17 mouse cellular contexts compared by ENCODE assay signal in genomic region chr14:36731095-36731494, GRCm38 (mm10).
"Had no signal": no experiment of that assay in that cellular context is flagged by ENCODE, and none has a peak within 500 bp of the region (broad histone marks: within the 10 kb centered on the region; RNA-seq: fewer than 3 reads in every experiment).

No protein-coding gene starts in this region.

- H3K27me3 ChIP-seq: limb, embryonic 12.5 days; limb, embryonic 15.5 days; megakaryocyte, embryonic 14.5 days; midbrain, embryonic 12.5 days had no signal

- H3K4me1 ChIP-seq: limb, embryonic 12.5 days; limb, embryonic 15.5 days; megakaryocyte, embryonic 14.5 days; midbrain, embryonic 12.5 days had no signal

- H3K4me2 ChIP-seq: limb, embryonic 12.5 days; limb, embryonic 15.5 days; liver, embryonic 11.5 days; lung, embryonic 14.5 days; midbrain, embryonic 12.5 days had no signal

- ATAC-seq: liver, postnatal 0 days; lung, postnatal 0 days had no signal

- H3K9me3 ChIP-seq: limb, embryonic 12.5 days; limb, embryonic 15.5 days; midbrain, embryonic 12.5 days had no signal

- H3K9ac ChIP-seq: limb, embryonic 12.5 days; limb, embryonic 15.5 days; liver, embryonic 14.5 days; liver, postnatal 0 days; lung, embryonic 14.5 days; midbrain, embryonic 12.5 days had no signal

- H3K27ac ChIP-seq: limb, embryonic 12.5 days; limb, embryonic 15.5 days; liver, embryonic 14.5 days; macrophage; midbrain, embryonic 12.5 days had no signal

- H3K36me3 ChIP-seq: limb, embryonic 12.5 days; limb, embryonic 15.5 days; midbrain, embryonic 12.5 days had no signal

- DNase-seq: kidney, adult 18-20 months; kidney, adult 9 months; kidney, postnatal 14 days; kidney, postnatal 4 days; left cerebral cortex, postnatal 4 days; liver, postnatal 0 days; lung, embryonic 14.5 days; thymus, adult 18-20 months; thymus, postnatal 36 days had no signal

- H3K4me3 ChIP-seq: limb, embryonic 12.5 days; limb, embryonic 15.5 days; megakaryocyte, embryonic 14.5 days; midbrain, embryonic 12.5 days had no signal
